Mouse (Mus musculus) megakaryocyte, embryonic 14.5 days (primary cell): ENCODE data around the gene Copb1. TPM values are rescaled to one million over a fixed set of nuclear protein-coding genes. Genes with fewer than 3 reads are reported as not detected.

Experiments used
- H3K27me3 ChIP-seq: replicated peaks from 2 replicates; pipeline ENCODE3; 2012; ENCODE audit warnings: inconsistent platforms
- H3K36me3 ChIP-seq: replicated peaks from 2 replicates; pipeline ENCODE3; 2012; ENCODE audit warnings: low read length, inconsistent platforms, mixed read lengths
- H3K4me1 ChIP-seq: 2 replicates; pipeline ENCODE4 v1.6.1; 2012; ENCODE audit warnings: inconsistent platforms
- H3K4me3 ChIP-seq: replicated peaks from 2 replicates; pipeline ENCODE3; 2012; ENCODE audit warnings: moderate library complexity, mild to moderate bottlenecking, inconsistent platforms
- H3K9me3 ChIP-seq: 2 replicates; pipeline ENCODE4 v1.6.1; 2012; ENCODE audit warnings: inconsistent platforms
- FLI1 ChIP-seq: IDR thresholded peaks from 2 replicates; pipeline ENCODE4 v1.6.1; 2012; ENCODE audit warnings: low read length, inconsistent platforms, mixed read lengths
- GATA1 ChIP-seq: IDR thresholded peaks from 3 replicates; pipeline ENCODE4 v1.6.1; 2012; ENCODE audit warnings: mixed read lengths, low read length, inconsistent platforms, borderline replicate concordance
- polyA plus RNA-seq: library from polyadenylated mRNA; stranded (reverse); fragments of >175 nt; gene quantifications from 2 replicates; pipeline ENCODE4 v1.2.3, GENCODE M21; 2012; ENCODE audit warnings: low replicate concordance; ENCODE audit not compliant: insufficient read depth

The Copb1 gene
- polyA plus RNA-seq, 1 experiment = 3.3 TPM

DNA sequence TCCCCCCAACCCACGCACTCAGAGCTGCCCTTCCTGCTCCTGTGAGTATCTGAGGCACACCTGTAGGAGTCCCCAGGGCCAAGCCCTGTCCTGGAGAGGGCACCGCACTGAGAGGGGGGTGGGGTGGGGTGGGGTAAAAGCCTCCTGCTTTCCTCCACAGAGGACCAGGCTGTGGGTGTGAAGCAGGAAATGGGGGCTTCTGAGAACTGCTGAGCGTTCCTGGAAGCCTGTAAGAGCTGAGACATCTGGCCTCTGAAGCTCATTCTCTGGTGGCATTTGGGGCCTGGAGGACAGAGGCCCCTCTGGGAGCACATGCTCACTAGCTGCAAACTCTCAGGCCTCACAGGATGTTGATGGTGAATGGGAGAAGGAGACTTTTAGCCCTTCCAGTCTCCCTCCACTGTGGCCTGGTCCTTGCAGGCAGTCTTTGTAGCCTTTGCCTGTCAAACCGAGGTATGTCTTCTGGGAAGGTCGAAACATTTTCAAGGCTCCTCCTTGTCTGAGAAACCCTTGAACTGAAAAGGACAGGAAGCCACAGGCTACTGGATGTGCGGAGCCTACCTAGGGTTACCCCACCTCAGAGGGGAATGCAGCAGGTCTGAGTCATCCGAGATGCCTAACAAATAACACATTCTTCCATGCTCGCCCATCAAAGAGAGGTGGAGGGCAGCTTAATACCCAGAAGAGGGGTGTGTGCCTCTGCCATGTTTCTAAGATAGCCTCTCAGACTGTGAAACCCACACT, 83.0 kb downstream of the Copb1 start:
- Histone ChIP-seq H3K4me3 (no peak overlapping the region), H3K9me3 (peaks cover 6% of the 10 kb centered on the region; the same call in 1 of the 2 replicates), H3K4me1 (peaks cover 14% of the 10 kb centered on the region), H3K36me3 (no peaks in the 10 kb centered on the region), H3K27me3 (no peaks in the 10 kb centered on the region)
- TF ChIP-seq GATA1 (no peak), FLI1 (no peak)

DNA sequence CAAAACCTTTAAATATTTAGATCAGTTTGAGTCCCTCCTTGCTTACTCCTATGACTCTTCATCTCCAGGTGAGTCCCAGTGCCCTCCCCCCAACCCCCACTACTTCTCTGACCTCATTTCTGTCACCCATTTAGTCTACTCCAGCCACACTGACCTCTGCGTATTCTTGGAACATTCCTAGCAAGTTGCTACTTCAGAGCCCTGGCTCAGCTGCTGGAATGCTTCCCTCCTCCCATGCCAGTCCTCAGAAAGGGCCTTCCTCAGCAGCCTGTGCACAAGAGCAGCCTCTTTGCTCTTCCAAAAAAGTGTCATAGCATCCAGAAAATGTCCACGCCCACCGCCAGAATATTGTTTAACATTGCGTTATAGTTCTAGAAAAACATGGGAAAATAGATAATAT, 84.5 kb downstream of the Copb1 start:
- peaks cover 14% of the 10 kb centered on the region for H3K4me1 ChIP-seq
- no peaks in the 10 kb centered on the region for H3K36me3 ChIP-seq
- no peaks in the 10 kb centered on the region for H3K27me3 ChIP-seq
- H3K9me3 ChIP-seq = peaks cover 6% of the 10 kb centered on the region; the same call in 1 of the 2 replicates
- TF ChIP-seq GATA1 = no peak
- TF ChIP-seq FLI1 = no peak
- no peak overlapping the region for H3K4me3 ChIP-seq

GRCm38 (mm10) chr7:114169381-114169780, 85.1 kb downstream of the Copb1 start:
- peaks cover 6% of the 10 kb centered on the region; the same call in 1 of the 2 replicates for H3K9me3 ChIP-seq
- H3K4me3 ChIP-seq = no peak overlapping the region
- peaks cover 14% of the 10 kb centered on the region for H3K4me1 ChIP-seq
- H3K27me3 ChIP-seq = no peaks in the 10 kb centered on the region
- TF ChIP-seq GATA1 = no peak
- TF ChIP-seq FLI1 = no peak
- no peaks in the 10 kb centered on the region for H3K36me3 ChIP-seq

Other genes with a start within 250 kb of the Copb1 start
- 1.6 and 8.4 TPM in 2 replicates for gene Rras2, start 136.9 kb downstream of the Copb1 start, polyA plus RNA-seq
- 1.9 and 4.9 TPM in 2 replicates for gene Psma1, start 21.4 kb upstream of the Copb1 start, polyA plus RNA-seq
- 0.32 and 0.45 TPM in 2 replicates for gene Pde3b, start 160.6 kb upstream of the Copb1 start, polyA plus RNA-seq